Mouse (Mus musculus) kidney, embryonic 16.5 days (tissue): ENCODE data around the gene Fuz. TPM values are rescaled to one million over a fixed set of nuclear protein-coding genes. Genes with fewer than 3 reads are reported as not detected.
"Not testable (repeated sequence)": the region's sequence is repeated elsewhere in the genome, so short reads cannot be mapped to it uniquely, and the experiment has no call there.

ENCODE experiments used
- ATAC-seq: fragments of 200-750 bp; cut with Nextera tagmentation; 2 replicates; pipeline ENCODE4 v1.8.0; 2017; ENCODE audit warnings: moderate TSS enrichment; ENCODE audit not compliant: low FRiP score, low TSS enrichment
- H3K27ac ChIP-seq: fragments of 300-500 bp; sonication (generic); 2 replicates; pipeline ENCODE4 v1.5.1; 2014; ENCODE audit warnings: low read length
- H3K27me3 ChIP-seq: fragments of 300-500 bp; sonication (generic); 2 replicates; pipeline ENCODE4 v1.6.1; 2014; ENCODE audit warnings: low read length, control low read depth, mixed read lengths; ENCODE audit not compliant: insufficient read depth
- H3K36me3 ChIP-seq: fragments of 300-500 bp; sonication (generic); 2 replicates; pipeline ENCODE4 v1.6.1; 2014; ENCODE audit warnings: low read length, control low read depth, mixed read lengths; ENCODE audit not compliant: insufficient read depth
- H3K4me1 ChIP-seq: fragments of 300-500 bp; sonication (generic); 2 replicates; pipeline ENCODE4 v1.6.1; 2014; ENCODE audit warnings: low read length, control low read depth, mixed read lengths; ENCODE audit not compliant: insufficient read depth
- H3K4me2 ChIP-seq: fragments of 300-500 bp; sonication (generic); replicated peaks from 2 replicates; pipeline ENCODE4 v1.6.1; 2014; ENCODE audit warnings: low read depth, low read length
- H3K4me3 ChIP-seq: fragments of 300-500 bp; sonication (generic); 2 replicates; pipeline ENCODE4 v1.5.1; 2014; ENCODE audit warnings: mild to moderate bottlenecking, low read length
- H3K9ac ChIP-seq: fragments of 300-500 bp; sonication (generic); replicated peaks from 2 replicates; pipeline ENCODE4 v1.6.1; 2014; ENCODE audit warnings: low read length
- H3K9me3 ChIP-seq: fragments of 300-500 bp; sonication (generic); 2 replicates; pipeline ENCODE4 v1.6.1; 2016; ENCODE audit warnings: low read length, control low read depth
- WGBS: fragments of 180-500 bp; shearing (Covaris S2); extraction: QIAGEN DNeasy Blood & Tissue Kit; methylation state at CpG from one replicate; pipeline ENCODE4 v1.1.7; 2014; 5-methylcytosine and 5-hydroxymethylcytosine counted together
- polyA plus RNA-seq: library from polyadenylated mRNA; unstranded; fragments of >200 nt; fragmentation: Nextera tagmentation; extraction: Ambion mirVana; gene quantifications from 2 replicates; pipeline ENCODE4 v1.2.1, GENCODE M21; 2015

Fuz gene
- polyA plus RNA-seq, 1 experiment from 2014 or later, result 27.7 TPM

GRCm38 (mm10) chr7:44867802-44868201, 28.1 kb upstream of the Fuz start:
- H3K4me1 ChIP-seq, result peaks cover 47% of the 10 kb centered on the region

GRCm38 (mm10) chr7:44868465-44868864, 27.4 kb upstream of the Fuz start:
- peaks cover 47% of the 10 kb centered on the region for H3K4me1 ChIP-seq
- peak overlapping the region; percentile 91 for H3K4me2 ChIP-seq
- WGBS, result 5% methylated on average over 16 of the region's 16 CpGs
- no peaks in the 10 kb centered on the region for H3K9me3 ChIP-seq
- H3K4me3 ChIP-seq, result peak overlapping the region; percentile 71
- peak overlapping the region; percentile 100 for H3K27ac ChIP-seq
- peaks cover 19% of the 10 kb centered on the region for H3K36me3 ChIP-seq
- peak overlapping the region; percentile 100 for H3K9ac ChIP-seq
- no peaks in the 10 kb centered on the region for H3K27me3 ChIP-seq
- no peak for ATAC-seq

More at GRCm38 (mm10) chr7:44867802-44868201, 28.1 kb upstream of the Fuz start:
- H3K9me3 ChIP-seq, result no peaks in the 10 kb centered on the region
- peak overlapping the region; percentile 91 for H3K4me2 ChIP-seq
- peak overlapping the region; percentile 100; the same call in 1 of the 2 replicates for H3K27ac ChIP-seq
- whole genome bisulfite sequencing, result 23% methylated on average over 9 of the region's 9 CpGs
- peak overlapping the region; percentile 100 for H3K9ac ChIP-seq
- H3K4me3 ChIP-seq, result peak overlapping the region; percentile 71
- H3K36me3 ChIP-seq, result peaks cover 26% of the 10 kb centered on the region
- H3K27me3 ChIP-seq, result no peaks in the 10 kb centered on the region
- no peak for ATAC-seq

- Histone ChIP-seq H3K36me3 (peaks cover 13% of the 10 kb centered on the region), H3K9ac (peak overlapping the region; percentile 100), H3K27ac (peak overlapping the region; percentile 100), H3K9me3 (no peaks in the 10 kb centered on the region), H3K4me3 (peak overlapping the region; percentile 71), H3K27me3 (no peaks in the 10 kb centered on the region), H3K4me1 (peaks cover 47% of the 10 kb centered on the region), H3K4me2 (peak overlapping the region; percentile 91)
- under 1% methylated on average over 68 of the region's 108 CpGs for WGBS
- ATAC-seq, result peak; percentile 69
Observed at GRCm38 (mm10) chr7:44868919-44869696, 26.8 kb upstream of the Fuz start.

GRCm38 (mm10) chr7:44869697-44870528, 26.0 kb upstream of the Fuz start, which contains the start of gene Ptov1:
Gene Ptov1, minus strand, starts transcription at chr7:44869788.
- Histone ChIP-seq H3K4me2 (peak within 1 kb of the TSS; percentile 91), H3K9me3 (no peaks in the 10 kb centered on the region), H3K27ac (peak within 1 kb of the TSS; percentile 100), H3K4me1 (peaks cover 41% of the 10 kb centered on the region), H3K4me3 (peak within 1 kb of the TSS; percentile 71), H3K36me3 (peaks cover 5% of the 10 kb centered on the region; the same call in 1 of the 2 replicates), H3K27me3 (no peaks in the 10 kb centered on the region), H3K9ac (peak within 1 kb of the TSS; percentile 100)
- 5% methylated on average over 29 of the region's 29 CpGs for WGBS
- peak; percentile 94 for ATAC-seq

GRCm38 (mm10) chr7:44870614-44871013, 25.3 kb upstream of the Fuz start:
- no peak for ATAC-seq
- H3K9me3 ChIP-seq, result no peaks in the 10 kb centered on the region
- H3K9ac ChIP-seq, result peak overlapping the region; percentile 100
- H3K36me3 ChIP-seq, result peaks cover under 1% of the 10 kb centered on the region; the same call in 1 of the 2 replicates
- no peaks in the 10 kb centered on the region for H3K27me3 ChIP-seq
- 82% methylated on average over 6 of the region's 6 CpGs for WGBS
- peak overlapping the region; percentile 100 for H3K27ac ChIP-seq
- peak overlapping the region; percentile 91 for H3K4me2 ChIP-seq
- H3K4me3 ChIP-seq, result peak overlapping the region; percentile 71
- H3K4me1 ChIP-seq, result peaks cover 34% of the 10 kb centered on the region

GRCm38 (mm10) chr7:44871181-44871580, 24.7 kb upstream of the Fuz start:
- Histone ChIP-seq H3K9me3 (no peaks in the 10 kb centered on the region), H3K27ac (no peak overlapping the region), H3K36me3 (peaks cover 3% of the 10 kb centered on the region; the same call in 1 of the 2 replicates), H3K4me2 (no peak overlapping the region), H3K27me3 (no peaks in the 10 kb centered on the region), H3K4me3 (no peak overlapping the region), H3K4me1 (peaks cover 28% of the 10 kb centered on the region), H3K9ac (no peak overlapping the region)
- no peak for ATAC-seq
- 85% methylated on average over 1 of the region's 1 CpGs for WGBS

GRCm38 (mm10) chr7:44871774-44872173, 24.1 kb upstream of the Fuz start:
- not testable (repeated sequence) for H3K9ac ChIP-seq, ATAC-seq, H3K4me2 ChIP-seq, H3K4me3 ChIP-seq, H3K9me3 ChIP-seq, H3K27ac ChIP-seq, H3K36me3 ChIP-seq, H3K27me3 ChIP-seq
- H3K4me1 ChIP-seq, result peaks cover 22% of the 10 kb centered on the region
- WGBS, result 91% methylated on average over 2 of the region's 2 CpGs

- H3K4me1 ChIP-seq, result no peaks in the 10 kb centered on the region
- ATAC-seq, result no peak
- peaks cover 53% of the 10 kb centered on the region for H3K36me3 ChIP-seq
- 89% methylated on average over 14 of the region's 14 CpGs for WGBS
- H3K27me3 ChIP-seq, result no peaks in the 10 kb centered on the region
- no peak overlapping the region for H3K4me2 ChIP-seq
- H3K4me3 ChIP-seq, result no peak overlapping the region
- H3K9ac ChIP-seq, result no peak overlapping the region
- no peaks in the 10 kb centered on the region for H3K9me3 ChIP-seq
- H3K27ac ChIP-seq, result no peak overlapping the region
Observed at GRCm38 (mm10) chr7:44877833-44878232, 18.0 kb upstream of the Fuz start.

GRCm38 (mm10) chr7:44883036-44883435, 12.8 kb upstream of the Fuz start:
- no peak overlapping the region for H3K27ac ChIP-seq
- H3K36me3 ChIP-seq, result peaks cover 78% of the 10 kb centered on the region
- H3K9me3 ChIP-seq, result no peaks in the 10 kb centered on the region
- H3K4me3 ChIP-seq, result no peak overlapping the region
- 0 out of 2 replicates have a peak, but pooled peaks cover 6% of the 10 kb centered on the region for H3K4me1 ChIP-seq
- ATAC-seq, result no peak
- H3K9ac ChIP-seq, result no peak overlapping the region
- WGBS, result 94% methylated on average over 3 of the region's 3 CpGs
- no peaks in the 10 kb centered on the region for H3K27me3 ChIP-seq
- no peak overlapping the region for H3K4me2 ChIP-seq
